Mouse (Mus musculus) forebrain, postnatal 0 days (tissue): ENCODE data around the gene Acat3. TPM values are rescaled to one million over a fixed set of nuclear protein-coding genes. Genes with fewer than 3 reads are reported as not detected.
"Not testable (repeated sequence)": the region's sequence is repeated elsewhere in the genome, so short reads cannot be mapped to it uniquely, and the experiment has no call there.

ENCODE experiments used
- ATAC-seq: fragments of 200-750 bp; cut with Nextera tagmentation; 2 replicates; pipeline ENCODE4 v1.8.0; 2017; ENCODE audit warnings: mild to moderate bottlenecking, moderate library complexity
- DNase-seq: peaks from one replicate; pipeline ENCODE4 v3.0.0-alpha.2; 2015
- H3K27ac ChIP-seq: fragments of 300-500 bp; sonication (generic); 2 replicates; pipeline ENCODE4 v1.5.1; 2014; ENCODE audit warnings: low read depth, mild to moderate bottlenecking, antibody characterized with exemption, low read length, moderate library complexity, mixed read lengths
- H3K27me3 ChIP-seq: fragments of 300-500 bp; sonication (generic); 2 replicates; pipeline ENCODE4 v1.6.1; 2014; ENCODE audit warnings: mild to moderate bottlenecking, low read length, mixed read lengths; ENCODE audit not compliant: insufficient read depth
- H3K36me3 ChIP-seq: fragments of 300-500 bp; sonication (generic); 2 replicates; pipeline ENCODE4 v1.6.1; 2014; ENCODE audit warnings: mild to moderate bottlenecking, moderate library complexity; ENCODE audit not compliant: insufficient read depth
- H3K4me1 ChIP-seq: fragments of 300-500 bp; sonication (generic); 2 replicates; pipeline ENCODE4 v1.6.1; 2014; ENCODE audit warnings: antibody characterized with exemption; ENCODE audit not compliant: insufficient read depth
- H3K4me2 ChIP-seq: fragments of 300-500 bp; sonication (generic); 2 replicates; pipeline ENCODE4 v1.6.1; 2014; ENCODE audit warnings: low read depth, mild to moderate bottlenecking, moderate library complexity
- H3K4me3 ChIP-seq: fragments of 300-500 bp; sonication (generic); 2 replicates; pipeline ENCODE4 v1.5.1; 2014; ENCODE audit warnings: low read depth, low read length, mixed read lengths
- H3K9ac ChIP-seq: fragments of 300-500 bp; sonication (generic); 2 replicates; pipeline ENCODE4 v1.6.1; 2014; ENCODE audit warnings: mild to moderate bottlenecking
- H3K9me3 ChIP-seq: fragments of 300-500 bp; sonication (generic); 2 replicates; pipeline ENCODE4 v1.6.1; 2016; ENCODE audit warnings: low read length
- CTCF ChIP-seq: sonication (generic); IDR thresholded peaks from 2 replicates; pipeline ENCODE4 v1.5.1; 2016; ENCODE audit warnings: antibody characterized with exemption, control low read depth, low read depth
- WGBS: fragments of 180-500 bp; shearing (Covaris S2); extraction: QIAGEN DNeasy Blood & Tissue Kit; methylation state at CpG from one replicate; pipeline ENCODE4 v1.1.7; 2014; 5-methylcytosine and 5-hydroxymethylcytosine counted together
- polyA plus RNA-seq: library from polyadenylated mRNA; unstranded; fragments of >200 nt; fragmentation: Nextera tagmentation; extraction: Ambion mirVana; gene quantifications from 2 replicates; pipeline ENCODE4 v1.2.1, GENCODE M21; 2015
- total RNA-seq: library from RNA; depleted of rRNA; stranded (reverse); fragments of >200 nt; gene quantifications from 2 replicates; pipeline ENCODE4 v1.2.3, GENCODE M21; 2014; rRNA removed

The Acat3 gene
- total RNA-seq (1.3 and 1.5 TPM in 2 replicates), polyA plus RNA-seq (0.21 and 0.85 TPM in 2 replicates)

GRCm38 (mm10) chr17:12940151-12940805 is at the start of gene Acat3:
Gene Acat3 (minus strand): TSS chr17:12940600.
- no peak for DNase-seq
- H3K4me1 ChIP-seq, result no peaks in the 10 kb centered on the region

GRCm38 (mm10) chr17:12988096-12988495 is 47.7 kb upstream of the Acat3 start:
- not testable (repeated sequence) for H3K9ac ChIP-seq, ATAC-seq, H3K36me3 ChIP-seq, DNase-seq, H3K27me3 ChIP-seq, H3K4me2 ChIP-seq, H3K27ac ChIP-seq, H3K9me3 ChIP-seq, H3K4me3 ChIP-seq
- WGBS, result 92% methylated on average over 8 of the region's 8 CpGs
- peaks cover 15% of the 10 kb centered on the region for H3K4me1 ChIP-seq
- TF ChIP-seq CTCF, result peak; percentile 13; the same call in 1 of the 2 replicates

More at GRCm38 (mm10) chr17:12940151-12940805, at the start of gene Acat3:
- Histone ChIP-seq H3K4me3 (peak within 1 kb of the TSS; percentile 19), H3K9ac (peak within 1 kb of the TSS; percentile 22; the same call in 1 of the 2 replicates), H3K4me2 (peak within 1 kb of the TSS; percentile 44), H3K36me3 (peaks cover 29% of the 10 kb centered on the region), H3K9me3 (no peaks in the 10 kb centered on the region), H3K27ac (no peak within 1 kb of the TSS), H3K27me3 (no peaks in the 10 kb centered on the region)
- 12% methylated on average over 27 of the region's 27 CpGs for WGBS
- peak; percentile 54 for ATAC-seq
- TF ChIP-seq CTCF, result no peak

GRCm38 (mm10) chr17:12983988-12984387 is 43.6 kb upstream of the Acat3 start:
- WGBS, result 93% methylated on average over 2 of the region's 2 CpGs
- H3K9ac ChIP-seq, result no peak overlapping the region
- H3K27ac ChIP-seq, result no peak overlapping the region
- DNase-seq, result no peak
- no peaks in the 10 kb centered on the region for H3K27me3 ChIP-seq
- H3K4me2 ChIP-seq, result no peak overlapping the region
- no peak overlapping the region for H3K4me3 ChIP-seq
- H3K9me3 ChIP-seq, result no peaks in the 10 kb centered on the region
- no peak for TF ChIP-seq CTCF
- peaks cover 31% of the 10 kb centered on the region for H3K36me3 ChIP-seq
- ATAC-seq, result no peak
- H3K4me1 ChIP-seq, result peaks cover 6% of the 10 kb centered on the region

GRCm38 (mm10) chr17:12978546-12978945 is 38.1 kb upstream of the Acat3 start:
- no peak for ATAC-seq
- Histone ChIP-seq H3K9ac (no peak overlapping the region), H3K27me3 (no peaks in the 10 kb centered on the region), H3K27ac (no peak overlapping the region), H3K4me1 (no peaks in the 10 kb centered on the region), H3K9me3 (no peaks in the 10 kb centered on the region), H3K36me3 (peaks cover 50% of the 10 kb centered on the region), H3K4me3 (no peak overlapping the region), H3K4me2 (no peak overlapping the region)
- no peak for DNase-seq
- no peak for TF ChIP-seq CTCF
- 100% methylated on average over 1 of the region's 1 CpGs for WGBS

DNA sequence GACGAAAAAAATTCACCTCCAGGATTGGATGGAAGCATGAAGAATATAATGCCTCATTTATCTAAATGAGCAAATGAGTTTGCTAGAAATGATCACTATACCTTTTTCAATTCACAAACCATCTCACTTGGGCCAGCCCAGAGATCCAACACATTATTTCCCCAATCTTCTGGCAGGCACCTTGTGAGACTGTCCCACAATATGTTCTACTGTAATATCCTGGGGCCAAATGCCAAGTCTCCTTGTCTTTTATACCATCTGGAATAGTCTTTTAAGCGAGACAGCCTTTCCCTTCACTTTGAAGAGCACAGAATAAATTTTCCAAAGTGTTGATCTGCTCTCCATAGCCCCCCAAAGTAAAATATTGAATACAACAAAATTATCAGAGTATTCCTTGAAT is 33.5 kb upstream of the Acat3 start:
- 71% methylated on average over 2 of the region's 2 CpGs for WGBS
- TF ChIP-seq CTCF, result no peak

DNA sequence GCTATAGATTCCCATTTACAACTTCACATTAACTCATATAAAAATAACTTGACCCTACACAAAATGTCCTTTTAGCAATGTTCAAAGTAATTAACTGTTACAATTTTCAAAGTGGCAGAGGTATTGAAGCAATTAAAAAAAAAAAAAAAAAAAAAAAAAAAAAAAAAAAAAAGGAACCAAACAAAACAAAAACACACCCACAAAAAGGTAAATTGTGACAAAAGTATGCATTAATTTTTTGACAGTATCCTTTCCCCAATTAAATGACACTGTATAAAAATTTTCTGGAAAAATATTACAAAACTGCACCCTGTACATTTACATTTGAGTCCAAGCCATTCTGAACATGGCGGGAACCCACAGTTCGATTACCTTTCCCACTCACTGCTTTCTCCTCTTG is 26.8 kb upstream of the Acat3 start:
- H3K4me3 ChIP-seq, result no peak overlapping the region
- DNase-seq, result no peak
- H3K9me3 ChIP-seq, result no peaks in the 10 kb centered on the region
- 96% methylated on average over 2 of the region's 2 CpGs for WGBS
- H3K27ac ChIP-seq, result no peak overlapping the region
- TF ChIP-seq CTCF, result no peak
- H3K4me1 ChIP-seq, result no peaks in the 10 kb centered on the region
- H3K36me3 ChIP-seq, result peaks cover 30% of the 10 kb centered on the region
- no peak overlapping the region for H3K4me2 ChIP-seq
- ATAC-seq, result no peak
- no peaks in the 10 kb centered on the region for H3K27me3 ChIP-seq
- H3K9ac ChIP-seq, result no peak overlapping the region

More for the DNA sequence above, 33.5 kb upstream of the Acat3 start:
- Histone ChIP-seq H3K4me1 (no peaks in the 10 kb centered on the region), H3K4me2 (no peak overlapping the region), H3K9me3 (no peaks in the 10 kb centered on the region), H3K27me3 (no peaks in the 10 kb centered on the region), H3K4me3 (no peak overlapping the region), H3K36me3 (peaks cover 40% of the 10 kb centered on the region), H3K27ac (no peak overlapping the region), H3K9ac (no peak overlapping the region)
- ATAC-seq, result no peak
- no peak for DNase-seq

GRCm38 (mm10) chr17:12963476-12963875 is 23.1 kb upstream of the Acat3 start:
- DNase-seq, result no peak
- H3K9ac ChIP-seq, result no peak overlapping the region
- no peak overlapping the region for H3K4me2 ChIP-seq
- TF ChIP-seq CTCF, result no peak
- no peak overlapping the region for H3K27ac ChIP-seq
- no peaks in the 10 kb centered on the region for H3K27me3 ChIP-seq
- H3K36me3 ChIP-seq, result peaks cover 20% of the 10 kb centered on the region
- no peak overlapping the region for H3K4me3 ChIP-seq
- no peaks in the 10 kb centered on the region for H3K9me3 ChIP-seq
- ATAC-seq, result no peak
- 86% methylated on average over 3 of the region's 3 CpGs for WGBS
- H3K4me1 ChIP-seq, result peaks cover 13% of the 10 kb centered on the region
